Mouse (Mus musculus): ENCODE results near the gene Zwilch. TPM values are rescaled to one million over a fixed set of nuclear protein-coding genes. Genes with fewer than 3 reads are reported as not detected.

The Zwilch gene
- polyA plus RNA-seq, 1 experiment from 2014 or later, result 49.2 TPM

Other genes starting within 250 kb of the Zwilch start
- gene Smad6, start 151.0 kb downstream of the Zwilch start, polyA plus RNA-seq (2014; fragmentation: Nextera tagmentation; extraction: Ambion mirVana), result 6.5 and 7.4 TPM in 2 replicates
- not detected in 2 replicates for gene Lctl, start 56.0 kb downstream of the Zwilch start, polyA plus RNA-seq (2014; fragmentation: Nextera tagmentation; extraction: Ambion mirVana)
- gene Rpl4, start 271 bp upstream of the Zwilch start, polyA plus RNA-seq (2014; fragmentation: Nextera tagmentation; extraction: Ambion mirVana), result 1,087 and 1,101 TPM in 2 replicates
- 34.2 and 35.2 TPM in 2 replicates for gene Snapc5, start 6.2 kb upstream of the Zwilch start, polyA plus RNA-seq (2014; fragmentation: Nextera tagmentation; extraction: Ambion mirVana)
- gene Uchl4, start 62.1 kb upstream of the Zwilch start, polyA plus RNA-seq (2014; fragmentation: Nextera tagmentation; extraction: Ambion mirVana), result 3.7 and 4.9 TPM in 2 replicates
- 67.7 and 71.1 TPM in 2 replicates for gene Map2k1, start 80.5 kb upstream of the Zwilch start, polyA plus RNA-seq (2014; fragmentation: Nextera tagmentation; extraction: Ambion mirVana)
- 300 and 304 TPM in 2 replicates for gene Tipin, start 108.5 kb upstream of the Zwilch start, polyA plus RNA-seq (2014; fragmentation: Nextera tagmentation; extraction: Ambion mirVana)
- gene Dis3l, start 168.2 kb upstream of the Zwilch start, polyA plus RNA-seq (2014; fragmentation: Nextera tagmentation; extraction: Ambion mirVana), result 22.4 and 23.4 TPM in 2 replicates
- 3.3 and 3.6 TPM in 2 replicates for gene Megf11, start 212.5 kb upstream of the Zwilch start, polyA plus RNA-seq (2014; fragmentation: Nextera tagmentation; extraction: Ambion mirVana)